ENCODE assay signal across 15 mouse cellular contexts in genomic region chr6:87258976-87259375, GRCm38 (mm10).
DNase-seq lines count a peak whose midpoint lies in the region; ATAC-seq lines count a peak whose summit lies in the region.
"Had no signal": no experiment of that assay in that cellular context is flagged by ENCODE, and none has a peak within 500 bp of the region (broad histone marks: within the 10 kb centered on the region; RNA-seq: fewer than 3 reads in every experiment).

No protein-coding gene starts in this region.

- H3K27me3 ChIP-seq in embryonic facial prominence, embryonic 13.5 days: no peaks in the 10 kb centered on the region
- H3K27me3 ChIP-seq in embryonic facial prominence, embryonic 10.5 days (replicated peaks; ENCODE audit: low read depth, poor library complexity, severe bottlenecking): no peaks in the 10 kb centered on the region
- H3K27me3 ChIP-seq in forebrain, embryonic 16.5 days (replicated peaks; ENCODE audit: control insufficient read depth, insufficient read depth, low read length): no peaks in the 10 kb centered on the region
- H3K27me3 ChIP-seq: limb, embryonic 15.5 days; neural tube, embryonic 12.5 days had no signal

- H3K36me3 ChIP-seq in embryonic facial prominence, embryonic 13.5 days: peaks cover 45% of the 10 kb centered on the region
- H3K36me3 ChIP-seq in embryonic facial prominence, embryonic 10.5 days (replicated peaks): peaks cover 14% of the 10 kb centered on the region
- no peaks in the 10 kb centered on the region for H3K36me3 ChIP-seq in forebrain, embryonic 16.5 days (ENCODE audit: control insufficient read depth, insufficient read depth)
- H3K36me3 ChIP-seq: neural tube, embryonic 12.5 days had no signal

- no peaks in the 10 kb centered on the region for H3K9me3 ChIP-seq in embryonic facial prominence, embryonic 13.5 days
- H3K9me3 ChIP-seq in embryonic facial prominence, embryonic 10.5 days: no peaks in the 10 kb centered on the region
- no peaks in the 10 kb centered on the region for H3K9me3 ChIP-seq in forebrain, embryonic 16.5 days (ENCODE audit: control insufficient read depth, low read length)
- H3K9me3 ChIP-seq: limb, embryonic 15.5 days; neural tube, embryonic 12.5 days had no signal

- H3K4me2 ChIP-seq in embryonic facial prominence, embryonic 13.5 days: no peak overlapping the region
- H3K4me2 ChIP-seq in forebrain, embryonic 16.5 days (ENCODE audit: low read length): no peak overlapping the region
- H3K4me2 ChIP-seq: limb, embryonic 15.5 days; neural tube, embryonic 12.5 days had no signal

- H3K27ac ChIP-seq in embryonic facial prominence, embryonic 13.5 days: peak overlapping the region; percentile 75
- no peak overlapping the region for H3K27ac ChIP-seq in embryonic facial prominence, embryonic 10.5 days (replicated peaks)
- 0 out of 2 replicates have a peak overlapping the region, but pooled peaks have one; percentile 34 for H3K27ac ChIP-seq in forebrain, embryonic 16.5 days (ENCODE audit: low read length)
- H3K27ac ChIP-seq: neural tube, embryonic 12.5 days had no signal

- no peak overlapping the region for H3K9ac ChIP-seq in embryonic facial prominence, embryonic 13.5 days
- H3K9ac ChIP-seq in forebrain, embryonic 16.5 days (replicated peaks; ENCODE audit: low read depth, low read length): no peak overlapping the region
- H3K9ac ChIP-seq: limb, embryonic 15.5 days; neural tube, embryonic 12.5 days had no signal

- no peak overlapping the region for H3K4me3 ChIP-seq in embryonic facial prominence, embryonic 13.5 days
- no peak overlapping the region for H3K4me3 ChIP-seq in embryonic facial prominence, embryonic 10.5 days
- H3K4me3 ChIP-seq in forebrain, embryonic 16.5 days (replicated peaks; ENCODE audit: low read length): no peak overlapping the region
- H3K4me3 ChIP-seq: limb, embryonic 15.5 days; neural tube, embryonic 12.5 days had no signal

- DNase-seq in embryonic facial prominence, embryonic 10.5 days (ENCODE audit: low spot score): no peak
- peak; percentile 25 for DNase-seq in kidney, postnatal 10 days
- no peak for DNase-seq in kidney, postnatal 14 days
- DNase-seq in 3134 (ENCODE audit: extremely low read depth, insufficient read length, low spot score): peak; percentile 26
- no peak for DNase-seq in yolk sac, embryonic 10.5 days (ENCODE audit: low spot score)
- DNase-seq: heart, adult 11 months; heart, postnatal 14 days; layer of hippocampus, postnatal 36 days; right cerebral cortex, postnatal 14 days; thymus, postnatal 4 days had no signal

- WGBS in embryonic facial prominence, embryonic 13.5 days: 39% methylated on average over 5 of the region's 5 CpGs
- 76% methylated on average over 5 of the region's 5 CpGs for WGBS in embryonic facial prominence, embryonic 10.5 days
- 22% methylated on average over 5 of the region's 5 CpGs for WGBS in forebrain, embryonic 16.5 days

- peaks cover 46% of the 10 kb centered on the region for H3K4me1 ChIP-seq in embryonic facial prominence, embryonic 13.5 days
- peaks cover 12% of the 10 kb centered on the region for H3K4me1 ChIP-seq in embryonic facial prominence, embryonic 10.5 days
- peaks cover 18% of the 10 kb centered on the region for H3K4me1 ChIP-seq in forebrain, embryonic 16.5 days (replicated peaks; ENCODE audit: control insufficient read depth, insufficient read depth, low read length)
- H3K4me1 ChIP-seq: neural tube, embryonic 12.5 days had no signal

- ATAC-seq in embryonic facial prominence, embryonic 13.5 days (ENCODE audit: insufficient number of reproducible peaks, insufficient read depth, low FRiP score, low TSS enrichment, low read depth): 0 out of 2 replicates have a peak, but pooled peaks have one; percentile 34
- 0 out of 2 replicates have a peak, but pooled peaks have one; percentile 45 for ATAC-seq in forebrain, embryonic 16.5 days
- ATAC-seq in megakaryocyte progenitor cell, adult 5-6 weeks (replicated peaks; ENCODE audit: poor library complexity): no peak

Comparison
In these comparisons a context has a peak if more than half of its experiments do, and no peak if none do; other contexts are left out.
1. DNase-seq: peak in kidney, postnatal 10 days (single experiment) and 3134 (single experiment); none in embryonic facial prominence, embryonic 10.5 days (single experiment), kidney, postnatal 14 days (single experiment) and yolk sac, embryonic 10.5 days (single experiment).